Mouse (Mus musculus) limb, embryonic 15.5 days (tissue): ENCODE measurements around the gene Gm42372. TPM values are rescaled to one million over a fixed set of nuclear protein-coding genes. Genes with fewer than 3 reads are reported as not detected.

Experiments
- ATAC-seq: fragments of 200-750 bp; cut with Nextera tagmentation; 2 replicates; pipeline ENCODE4 v1.8.0; 2017; ENCODE audit warnings: low read depth, moderate TSS enrichment; ENCODE audit not compliant: insufficient number of reproducible peaks, low FRiP score, low TSS enrichment
- H3K27ac ChIP-seq: fragments of 300-500 bp; sonication (generic); 2 replicates; pipeline ENCODE4 v1.5.1; 2015; ENCODE audit warnings: moderate library complexity, mild to moderate bottlenecking, inconsistent platforms
- H3K27me3 ChIP-seq: fragments of 300-500 bp; sonication (generic); 2 replicates; pipeline ENCODE4 v1.6.1; 2015; ENCODE audit warnings: inconsistent platforms
- H3K36me3 ChIP-seq: fragments of 300-500 bp; sonication (generic); 2 replicates; pipeline ENCODE4 v1.6.1; 2015; ENCODE audit warnings: inconsistent platforms
- H3K4me1 ChIP-seq: fragments of 300-500 bp; sonication (generic); 2 replicates; pipeline ENCODE4 v1.6.1; 2015; ENCODE audit warnings: inconsistent platforms
- H3K4me2 ChIP-seq: fragments of 300-500 bp; sonication (generic); 2 replicates; pipeline ENCODE4 v1.6.1; 2015; ENCODE audit warnings: mild to moderate bottlenecking, inconsistent platforms
- H3K4me3 ChIP-seq: fragments of 300-500 bp; sonication (generic); 2 replicates; pipeline ENCODE4 v1.5.1; 2015; ENCODE audit warnings: mild to moderate bottlenecking, inconsistent platforms
- H3K9ac ChIP-seq: fragments of 300-500 bp; sonication (generic); 2 replicates; pipeline ENCODE4 v1.6.1; 2015; ENCODE audit warnings: inconsistent platforms
- H3K9me3 ChIP-seq: fragments of 300-500 bp; sonication (generic); 2 replicates; pipeline ENCODE4 v1.6.1; 2016; ENCODE audit warnings: inconsistent platforms
- WGBS: fragments of 180-500 bp; shearing (Covaris S2); methylation state at CpG from one replicate; pipeline ENCODE4 v1.1.7; 2015; 5-methylcytosine and 5-hydroxymethylcytosine counted together
- polyA plus RNA-seq: library from polyadenylated mRNA; unstranded; fragments of >200 nt; fragmentation: Nextera tagmentation; extraction: Ambion mirVana; gene quantifications from 2 replicates; pipeline ENCODE4 v1.2.1, GENCODE M21; 2015

The Gm42372 gene
- polyA plus RNA-seq, 1 experiment from 2014 or later = 0.14 TPM

GRCm38 (mm10) chr7:16994400-16994799 lies 11.5 kb downstream of the Gm42372 start:
- ATAC-seq = no peak
- no peaks in the 10 kb centered on the region for H3K27me3 ChIP-seq
- H3K36me3 ChIP-seq = peaks cover 26% of the 10 kb centered on the region
- WGBS = 2% methylated on average over 20 of the region's 20 CpGs
- peak overlapping the region; percentile 65 for H3K4me3 ChIP-seq
- peaks cover 74% of the 10 kb centered on the region for H3K4me1 ChIP-seq
- peak overlapping the region; percentile 72 for H3K4me2 ChIP-seq
- peak overlapping the region; percentile 92 for H3K27ac ChIP-seq
- H3K9ac ChIP-seq = peak overlapping the region; percentile 69
- H3K9me3 ChIP-seq = no peaks in the 10 kb centered on the region

GRCm38 (mm10) chr7:16995345-16995744 lies 12.5 kb downstream of the Gm42372 start:
- Histone ChIP-seq H3K4me3 (peak overlapping the region; percentile 65), H3K4me2 (peak overlapping the region; percentile 72), H3K27ac (0 out of 2 replicates have a peak overlapping the region, but pooled peaks have one; percentile 17), H3K9me3 (no peaks in the 10 kb centered on the region), H3K27me3 (no peaks in the 10 kb centered on the region), H3K9ac (peak overlapping the region; percentile 69; the same call in 1 of the 2 replicates), H3K4me1 (peaks cover 67% of the 10 kb centered on the region), H3K36me3 (peaks cover 34% of the 10 kb centered on the region)
- WGBS = 76% methylated on average over 4 of the region's 4 CpGs
- ATAC-seq = no peak

- Histone ChIP-seq H3K4me1 (peaks cover 45% of the 10 kb centered on the region), H3K9me3 (no peaks in the 10 kb centered on the region), H3K4me2 (no peak overlapping the region), H3K27ac (no peak overlapping the region), H3K9ac (no peak overlapping the region), H3K36me3 (peaks cover 61% of the 10 kb centered on the region), H3K4me3 (no peak overlapping the region), H3K27me3 (no peaks in the 10 kb centered on the region)
- ATAC-seq = no peak
- 75% methylated on average over 4 of the region's 4 CpGs for WGBS
Observed at GRCm38 (mm10) chr7:16999233-16999632, 16.3 kb downstream of the Gm42372 start.

GRCm38 (mm10) chr7:16999650-17000049 lies 16.8 kb downstream of the Gm42372 start:
- H3K9ac ChIP-seq = no peak overlapping the region
- H3K36me3 ChIP-seq = peaks cover 65% of the 10 kb centered on the region
- H3K27me3 ChIP-seq = no peaks in the 10 kb centered on the region
- H3K9me3 ChIP-seq = no peaks in the 10 kb centered on the region
- no peak overlapping the region for H3K4me3 ChIP-seq
- no peak overlapping the region for H3K4me2 ChIP-seq
- 22% methylated on average over 4 of the region's 4 CpGs for WGBS
- H3K4me1 ChIP-seq = peaks cover 43% of the 10 kb centered on the region
- ATAC-seq = no peak; the same call in 1 of the 2 replicates
- H3K27ac ChIP-seq = no peak overlapping the region

GRCm38 (mm10) chr7:17002375-17003195 lies 19.7 kb downstream of the Gm42372 start:
- peaks cover 17% of the 10 kb centered on the region for H3K4me1 ChIP-seq
- WGBS = 13% methylated on average over 7 of the region's 7 CpGs
- H3K36me3 ChIP-seq = peaks cover 85% of the 10 kb centered on the region
- no peaks in the 10 kb centered on the region for H3K9me3 ChIP-seq
- no peak overlapping the region for H3K4me3 ChIP-seq
- no peak overlapping the region for H3K9ac ChIP-seq
- H3K27ac ChIP-seq = 0 out of 2 replicates have a peak overlapping the region, but pooled peaks have one; percentile 43
- no peaks in the 10 kb centered on the region for H3K27me3 ChIP-seq
- H3K4me2 ChIP-seq = no peak overlapping the region
- 0 out of 2 replicates have a peak, but pooled peaks have one; percentile 44 for ATAC-seq

GRCm38 (mm10) chr7:17003230-17003960 lies 20.5 kb downstream of the Gm42372 start:
- WGBS = 72% methylated on average over 7 of the region's 7 CpGs
- no peaks in the 10 kb centered on the region for H3K9me3 ChIP-seq
- H3K27me3 ChIP-seq = no peaks in the 10 kb centered on the region
- H3K27ac ChIP-seq = peak overlapping the region; percentile 43; the same call in 1 of the 2 replicates
- no peak overlapping the region for H3K4me3 ChIP-seq
- no peak overlapping the region for H3K9ac ChIP-seq
- peaks cover 12% of the 10 kb centered on the region; the same call in 1 of the 2 replicates for H3K4me1 ChIP-seq
- ATAC-seq = no peak
- H3K4me2 ChIP-seq = no peak overlapping the region
- peaks cover 85% of the 10 kb centered on the region for H3K36me3 ChIP-seq

GRCm38 (mm10) chr7:17004716-17005115 lies 21.8 kb downstream of the Gm42372 start:
- no peak for ATAC-seq
- Histone ChIP-seq H3K36me3 (peaks cover 88% of the 10 kb centered on the region), H3K9me3 (no peaks in the 10 kb centered on the region), H3K4me1 (peaks cover 8% of the 10 kb centered on the region; the same call in 1 of the 2 replicates), H3K9ac (no peak overlapping the region), H3K4me3 (no peak overlapping the region), H3K27ac (no peak overlapping the region), H3K4me2 (no peak overlapping the region), H3K27me3 (no peaks in the 10 kb centered on the region)
- 81% methylated on average over 7 of the region's 7 CpGs for WGBS

- Histone ChIP-seq H3K4me2 (no peak overlapping the region), H3K4me1 (0 out of 2 replicates have a peak, but pooled peaks cover 3% of the 10 kb centered on the region), H3K9ac (no peak overlapping the region), H3K9me3 (no peaks in the 10 kb centered on the region), H3K27me3 (no peaks in the 10 kb centered on the region), H3K36me3 (peaks cover 94% of the 10 kb centered on the region), H3K27ac (no peak overlapping the region), H3K4me3 (no peak overlapping the region)
- WGBS = 77% methylated on average over 4 of the region's 4 CpGs
- ATAC-seq = no peak
Observed at GRCm38 (mm10) chr7:17007300-17007699, 24.4 kb downstream of the Gm42372 start.

- H3K9ac ChIP-seq = no peak overlapping the region
- H3K4me2 ChIP-seq = no peak overlapping the region
- ATAC-seq = no peak
- 90% methylated on average over 16 of the region's 16 CpGs for WGBS
- 0 out of 2 replicates have a peak, but pooled peaks cover 3% of the 10 kb centered on the region for H3K4me1 ChIP-seq
- no peaks in the 10 kb centered on the region for H3K9me3 ChIP-seq
- H3K36me3 ChIP-seq = peaks cover 99% of the 10 kb centered on the region
- H3K27ac ChIP-seq = no peak overlapping the region
- no peak overlapping the region for H3K4me3 ChIP-seq
- H3K27me3 ChIP-seq = no peaks in the 10 kb centered on the region
Observed at GRCm38 (mm10) chr7:17009326-17010009, 26.6 kb downstream of the Gm42372 start.

- Histone ChIP-seq H3K4me2 (no peak overlapping the region), H3K36me3 (peaks cover 99% of the 10 kb centered on the region), H3K9me3 (no peaks in the 10 kb centered on the region), H3K27me3 (no peaks in the 10 kb centered on the region), H3K4me3 (no peak overlapping the region), H3K27ac (no peak overlapping the region), H3K4me1 (0 out of 2 replicates have a peak, but pooled peaks cover 2% of the 10 kb centered on the region), H3K9ac (no peak overlapping the region)
- ATAC-seq = no peak
- 86% methylated on average over 5 of the region's 5 CpGs for WGBS
Observed at GRCm38 (mm10) chr7:17010010-17010347, 27.1 kb downstream of the Gm42372 start.

GRCm38 (mm10) chr7:17011909-17012590 lies 29.2 kb downstream of the Gm42372 start:
- peaks cover 98% of the 10 kb centered on the region for H3K36me3 ChIP-seq
- no peak for ATAC-seq
- peaks cover 16% of the 10 kb centered on the region for H3K4me1 ChIP-seq
- no peak overlapping the region for H3K4me2 ChIP-seq
- 95% methylated on average over 7 of the region's 7 CpGs for WGBS
- no peak overlapping the region for H3K27ac ChIP-seq
- H3K27me3 ChIP-seq = no peaks in the 10 kb centered on the region
- H3K4me3 ChIP-seq = no peak overlapping the region
- no peaks in the 10 kb centered on the region for H3K9me3 ChIP-seq
- H3K9ac ChIP-seq = no peak overlapping the region
